Mouse (Mus musculus): ENCODE measurements at regions not wholly inside any gene's neighbourhood (a gene's known extent, or its start where the extent isn't known, plus 50 kb on each side); places are given as distances from the start of the nearest gene placed in this dataset.

- DNase-seq, result peak; percentile 29
Observed at GRCm38 (mm10) chr6:98872334-98872733, 529.8 kb upstream of the Gm765 start.

GRCm38 (mm10) chr6:98869772-98870171 lies 527.2 kb upstream of the Gm765 start:
- no peak for DNase-seq

- DNase-seq, result no peak
Observed at GRCm38 (mm10) chr6:98864306-98864705, 521.8 kb upstream of the Gm765 start.

- DNase-seq, result no peak
Observed at GRCm38 (mm10) chr6:98855958-98856357, 513.4 kb upstream of the Gm765 start.

GRCm38 (mm10) chr6:98850906-98851305 lies 508.4 kb upstream of the Gm765 start:
- DNase-seq, result no peak

- no peak for DNase-seq
Observed at GRCm38 (mm10) chr6:98848835-98849234, 506.3 kb upstream of the Gm765 start.

- no peak for DNase-seq
Observed at GRCm38 (mm10) chr6:98846001-98846695, 503.6 kb upstream of the Gm765 start.

- peak; percentile 18 for DNase-seq
Observed at GRCm38 (mm10) chr6:98843598-98843997, 501.0 kb upstream of the Gm765 start.

- DNase-seq, result no peak
Observed at GRCm38 (mm10) chr6:98842924-98843323, 500.4 kb upstream of the Gm765 start.

- no peak for DNase-seq
Observed at GRCm38 (mm10) chr6:98833922-98834321, 491.4 kb upstream of the Gm765 start.

- DNase-seq, result no peak
Observed at GRCm38 (mm10) chr6:98830191-98830590, 487.6 kb upstream of the Gm765 start.

- no peak for DNase-seq
Observed at GRCm38 (mm10) chr6:98808046-98808445, 465.5 kb upstream of the Gm765 start.

GRCm38 (mm10) chr6:98803384-98803949 lies 460.9 kb upstream of the Gm765 start:
- DNase-seq, result no peak

- DNase-seq, result no peak
Observed at GRCm38 (mm10) chr6:98801061-98801460, 458.5 kb upstream of the Gm765 start.

GRCm38 (mm10) chr6:98800040-98800439 lies 457.5 kb upstream of the Gm765 start:
- DNase-seq, result peak; percentile 9

GRCm38 (mm10) chr6:98797778-98798177 lies 455.2 kb upstream of the Gm765 start:
- DNase-seq, result no peak

- DNase-seq, result no peak
Observed at GRCm38 (mm10) chr6:98797373-98797772, 454.8 kb upstream of the Gm765 start.

- DNase-seq, result no peak
Observed at GRCm38 (mm10) chr6:98796666-98797065, 454.1 kb upstream of the Gm765 start.

- no peak for DNase-seq
Observed at GRCm38 (mm10) chr6:98787422-98787821, 444.9 kb upstream of the Gm765 start.

GRCm38 (mm10) chr6:98782074-98782473 lies 439.5 kb upstream of the Gm765 start:
- no peak for DNase-seq

GRCm38 (mm10) chr6:98775780-98776179 lies 433.2 kb upstream of the Gm765 start:
- DNase-seq, result no peak

- DNase-seq, result no peak
Observed at GRCm38 (mm10) chr6:98769999-98770398, 427.4 kb upstream of the Gm765 start.

GRCm38 (mm10) chr6:98769322-98769721 lies 426.8 kb upstream of the Gm765 start:
- peak; percentile 11 for DNase-seq

GRCm38 (mm10) chr6:98767858-98768336 lies 425.3 kb upstream of the Gm765 start:
- peak; percentile 96 for DNase-seq

GRCm38 (mm10) chr6:98754487-98754886 lies 411.9 kb upstream of the Gm765 start:
- DNase-seq, result peak; percentile 15

All from retina, postnatal 1 day (tissue).